Comparison of ENCODE assay signal across 11 mouse cellular contexts in genomic region chr8:126789076-126789475, GRCm38 (mm10).
DNase-seq lines count a peak whose midpoint lies in the region; ATAC-seq lines count a peak whose summit lies in the region.
"Had no signal": no experiment of that assay in that cellular context is flagged by ENCODE, and none has a peak within 500 bp of the region (broad histone marks: within the 10 kb centered on the region; RNA-seq: fewer than 3 reads in every experiment).

No protein-coding gene starts in this region.

- H3K4me3 ChIP-seq in heart, embryonic 14.5 days (ENCODE audit: control insufficient read depth in 1 of 2, insufficient read depth in 1 of 2, low read depth in 1 of 2, low read length in 2 of 2), result no peak overlapping the region
- no peak overlapping the region for H3K4me3 ChIP-seq in midbrain, embryonic 13.5 days (replicated peaks)
- no peak overlapping the region for H3K4me3 ChIP-seq in midbrain, embryonic 14.5 days (replicated peaks; ENCODE audit: low read depth, low read length)

- H3K27ac ChIP-seq in heart, embryonic 14.5 days (replicated peaks in 1 of 2; ENCODE audit: control insufficient read depth in 1 of 2, insufficient read depth in 1 of 2, low read depth in 2 of 2, low read length in 2 of 2), result peak overlapping the region; percentile 54 to 59
- 0 out of 2 replicates have a peak overlapping the region, but pooled peaks have one; percentile 5 for H3K27ac ChIP-seq in midbrain, embryonic 13.5 days
- H3K27ac ChIP-seq in midbrain, embryonic 14.5 days (replicated peaks; ENCODE audit: low read depth, low read length), result no peak overlapping the region

- H3K4me1 ChIP-seq in heart, embryonic 14.5 days (ENCODE audit: control insufficient read depth in 2 of 2, insufficient read depth in 2 of 2, low read length in 2 of 2), result peaks cover 0 to 3% of the 10 kb centered on the region in 2 experiments; a peak in 1 of 4 replicates
- no peaks in the 10 kb centered on the region for H3K4me1 ChIP-seq in midbrain, embryonic 13.5 days (replicated peaks)
- H3K4me1 ChIP-seq in midbrain, embryonic 14.5 days (ENCODE audit: control insufficient read depth, insufficient read depth, low read length), result no peaks in the 10 kb centered on the region

- no peaks in the 10 kb centered on the region for H3K27me3 ChIP-seq in heart, embryonic 14.5 days (ENCODE audit: control insufficient read depth, insufficient read depth, low read length)
- no peaks in the 10 kb centered on the region for H3K27me3 ChIP-seq in midbrain, embryonic 13.5 days
- H3K27me3 ChIP-seq in midbrain, embryonic 14.5 days (ENCODE audit: control insufficient read depth, insufficient read depth, low read length), result no peaks in the 10 kb centered on the region

- H3K36me3 ChIP-seq in heart, embryonic 14.5 days (ENCODE audit: control insufficient read depth, insufficient read depth, low read length), result no peaks in the 10 kb centered on the region
- no peaks in the 10 kb centered on the region for H3K36me3 ChIP-seq in midbrain, embryonic 13.5 days
- no peaks in the 10 kb centered on the region for H3K36me3 ChIP-seq in midbrain, embryonic 14.5 days (ENCODE audit: control insufficient read depth, insufficient read depth, low read length)

- H3K4me2 ChIP-seq in heart, embryonic 14.5 days (ENCODE audit: low read length), result no peak overlapping the region
- no peak overlapping the region for H3K4me2 ChIP-seq in midbrain, embryonic 13.5 days (replicated peaks)
- no peak overlapping the region for H3K4me2 ChIP-seq in midbrain, embryonic 14.5 days (ENCODE audit: low read length)

- H3K9ac ChIP-seq in heart, embryonic 14.5 days (ENCODE audit: low read length), result no peak overlapping the region
- H3K9ac ChIP-seq in midbrain, embryonic 13.5 days (replicated peaks), result no peak overlapping the region
- no peak overlapping the region for H3K9ac ChIP-seq in midbrain, embryonic 14.5 days (replicated peaks; ENCODE audit: low read length)

- no peak for DNase-seq in heart, adult 11 months
- no peak for DNase-seq in midbrain, embryonic 14.5 days
- DNase-seq in kidney, postnatal 4 days, result peak; percentile 45 to 68
- DNase-seq in testis, postnatal 14 days (ENCODE audit: low spot score), result peak; percentile 69
- DNase-seq in layer of hippocampus, postnatal 10 days (ENCODE audit: low spot score in 2 of 2), result no peak
- no peak for DNase-seq in thymus, postnatal 14 days
- DNase-seq: cerebellum, adult 9-11 months; right cerebral cortex, adult 18-20 months; thymus, postnatal 25 days had no signal

- 48% methylated on average over 4 of the region's 4 CpGs for WGBS in heart, embryonic 14.5 days
- WGBS in midbrain, embryonic 13.5 days, result 73% methylated on average over 4 of the region's 4 CpGs
- 79% methylated on average over 4 of the region's 4 CpGs for WGBS in midbrain, embryonic 14.5 days

- ATAC-seq in heart, embryonic 14.5 days (ENCODE audit: insufficient number of reproducible peaks, insufficient read depth, low FRiP score, low read depth), result no peak
- no peak for ATAC-seq in midbrain, embryonic 13.5 days
- no peak for ATAC-seq in midbrain, embryonic 14.5 days (ENCODE audit: low FRiP score, low TSS enrichment)

- 0 out of 2 replicates have a peak, but pooled peaks cover 6% of the 10 kb centered on the region for H3K9me3 ChIP-seq in heart, embryonic 14.5 days (ENCODE audit: control insufficient read depth, low read length)
- peaks cover 9% of the 10 kb centered on the region for H3K9me3 ChIP-seq in midbrain, embryonic 13.5 days
- H3K9me3 ChIP-seq in midbrain, embryonic 14.5 days (ENCODE audit: control insufficient read depth, low read length), result peaks cover 4% of the 10 kb centered on the region; the same call in 1 of the 2 replicates

Comparison
In these comparisons a context has a peak if more than half of its experiments do, and no peak if none do; other contexts are left out.
1. DNase-seq: peak in kidney, postnatal 4 days (2 of 2) and testis, postnatal 14 days (single experiment); none in heart, adult 11 months (single experiment), midbrain, embryonic 14.5 days (single experiment), layer of hippocampus, postnatal 10 days (0 of 2) and thymus, postnatal 14 days (single experiment).